In the genomic region with DNA sequence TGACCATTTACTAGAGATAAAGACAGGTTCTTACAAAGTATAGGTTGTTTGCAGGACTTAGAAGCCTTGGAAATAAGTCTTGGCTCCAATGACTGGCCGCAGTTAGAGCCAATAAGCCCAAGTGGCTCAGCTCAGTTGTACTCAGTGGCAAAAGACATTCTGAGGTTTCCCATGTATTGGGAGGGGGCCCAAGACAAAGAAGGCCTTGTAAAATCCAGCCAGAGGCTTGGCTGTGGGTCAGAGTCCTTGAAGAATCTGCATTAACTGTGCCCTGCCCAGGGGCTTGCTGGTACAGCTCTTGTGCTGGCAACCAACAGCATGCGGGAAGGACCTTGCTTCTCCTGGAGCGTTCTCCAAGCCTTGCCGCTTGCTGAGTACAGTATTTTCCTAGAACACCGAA, we compare ENCODE assay signal across 14 mouse cellular contexts.
DNase-seq lines count a peak whose midpoint lies in the region; ATAC-seq and TF ChIP-seq lines count a peak whose summit lies in the region.
"Had no signal": no experiment of that assay in that cellular context is flagged by ENCODE, and none has a peak within 500 bp of the region (broad histone marks: within the 10 kb centered on the region; RNA-seq: fewer than 3 reads in every experiment).

No protein-coding gene starts in this region.

- H3K27ac ChIP-seq in forebrain, embryonic 16.5 days (ENCODE audit: low read length), result no peak overlapping the region
- H3K27ac ChIP-seq in forebrain, embryonic 11.5 days (ENCODE audit: low read depth, low read length), result no peak overlapping the region
- peak overlapping the region; percentile 40; the same call in 1 of the 2 replicates for H3K27ac ChIP-seq in cortical plate, adult 2 months (ENCODE audit: insufficient read depth, low read length)
- H3K27ac ChIP-seq in limb, embryonic 15.5 days, result no peak overlapping the region
- no peak overlapping the region for H3K27ac ChIP-seq in kidney, embryonic 16.5 days (ENCODE audit: low read length)
- H3K27ac ChIP-seq: heart, adult 2 months; stomach, embryonic 15.5 days had no signal

- H3K4me2 ChIP-seq in forebrain, embryonic 16.5 days (ENCODE audit: low read length), result no peak overlapping the region
- H3K4me2 ChIP-seq in forebrain, embryonic 11.5 days (ENCODE audit: low read depth, low read length, severe bottlenecking), result no peak overlapping the region
- no peak overlapping the region for H3K4me2 ChIP-seq in limb, embryonic 15.5 days
- no peak overlapping the region for H3K4me2 ChIP-seq in kidney, embryonic 16.5 days (replicated peaks; ENCODE audit: low read depth, low read length)
- H3K4me2 ChIP-seq: stomach, embryonic 15.5 days had no signal

- H3K9me3 ChIP-seq in forebrain, embryonic 16.5 days (ENCODE audit: control insufficient read depth, low read length), result no peaks in the 10 kb centered on the region
- no peaks in the 10 kb centered on the region for H3K9me3 ChIP-seq in forebrain, embryonic 11.5 days (ENCODE audit: control insufficient read depth, low read length)
- H3K9me3 ChIP-seq in limb, embryonic 15.5 days, result no peaks in the 10 kb centered on the region
- no peaks in the 10 kb centered on the region for H3K9me3 ChIP-seq in kidney, embryonic 16.5 days (ENCODE audit: low read length)
- H3K9me3 ChIP-seq: stomach, embryonic 15.5 days had no signal

- no peaks in the 10 kb centered on the region for H3K27me3 ChIP-seq in forebrain, embryonic 16.5 days (replicated peaks; ENCODE audit: control insufficient read depth, insufficient read depth, low read length)
- no peaks in the 10 kb centered on the region for H3K27me3 ChIP-seq in forebrain, embryonic 11.5 days (ENCODE audit: control insufficient read depth, insufficient read depth, low read length)
- no peaks in the 10 kb centered on the region for H3K27me3 ChIP-seq in limb, embryonic 15.5 days
- no peaks in the 10 kb centered on the region for H3K27me3 ChIP-seq in kidney, embryonic 16.5 days (ENCODE audit: insufficient read depth, low read length)
- H3K27me3 ChIP-seq: Patski; stomach, embryonic 15.5 days had no signal

- peak; percentile 80 for ATAC-seq in forebrain, embryonic 16.5 days
- no peak for ATAC-seq in forebrain, embryonic 11.5 days (replicated peaks; ENCODE audit: low FRiP score)
- ATAC-seq in limb, embryonic 15.5 days (ENCODE audit: insufficient number of reproducible peaks, low FRiP score, low TSS enrichment, low read depth), result 0 out of 2 replicates have a peak, but pooled peaks have one; percentile 48
- ATAC-seq in kidney, embryonic 16.5 days (ENCODE audit: low FRiP score, low TSS enrichment), result no peak
- ATAC-seq: Patski had no signal

- no peak overlapping the region for H3K9ac ChIP-seq in forebrain, embryonic 16.5 days (replicated peaks; ENCODE audit: low read depth, low read length)
- no peak overlapping the region for H3K9ac ChIP-seq in forebrain, embryonic 11.5 days (ENCODE audit: low read length)
- no peak overlapping the region for H3K9ac ChIP-seq in limb, embryonic 15.5 days
- H3K9ac ChIP-seq in kidney, embryonic 16.5 days (replicated peaks; ENCODE audit: low read length), result no peak overlapping the region
- H3K9ac ChIP-seq: stomach, embryonic 15.5 days had no signal

- no peak for DNase-seq in forebrain, embryonic 11.5 days (ENCODE audit: low spot score)
- peak; percentile 56 to 60 for DNase-seq in left cerebral cortex, postnatal 14 days (ENCODE audit: low spot score in 2 of 2)
- DNase-seq in left cerebral cortex, postnatal 36 days (ENCODE audit: low spot score in 2 of 2), result no peak
- no peak for DNase-seq in heart, postnatal 4 days
- DNase-seq: adrenal gland, postnatal 36 days; heart, adult 2 months; kidney, adult 11 months; lung, postnatal 10 days had no signal

- WGBS in forebrain, embryonic 16.5 days, result 91% methylated on average over 5 of the region's 5 CpGs
- 89% methylated on average over 5 of the region's 5 CpGs for WGBS in forebrain, embryonic 11.5 days
- WGBS in limb, embryonic 15.5 days, result 89% methylated on average over 5 of the region's 5 CpGs
- 94% methylated on average over 5 of the region's 5 CpGs for WGBS in kidney, embryonic 16.5 days

- no peaks in the 10 kb centered on the region for H3K36me3 ChIP-seq in forebrain, embryonic 16.5 days (ENCODE audit: control insufficient read depth, insufficient read depth)
- no peaks in the 10 kb centered on the region for H3K36me3 ChIP-seq in forebrain, embryonic 11.5 days (ENCODE audit: control insufficient read depth, insufficient read depth, low read length)
- H3K36me3 ChIP-seq in limb, embryonic 15.5 days, result no peaks in the 10 kb centered on the region
- no peaks in the 10 kb centered on the region for H3K36me3 ChIP-seq in kidney, embryonic 16.5 days (ENCODE audit: insufficient read depth, low read length)
- H3K36me3 ChIP-seq: stomach, embryonic 15.5 days had no signal

- intact Hi-C loops in left cerebral cortex, postnatal 14 days (cut with DNase I), result no loop called here
- intact Hi-C loops in left cerebral cortex, postnatal 36 days (cut with DNase I), result no loop called here

- no peaks in the 10 kb centered on the region for H3K4me1 ChIP-seq in forebrain, embryonic 16.5 days (replicated peaks; ENCODE audit: control insufficient read depth, insufficient read depth, low read length)
- H3K4me1 ChIP-seq in forebrain, embryonic 11.5 days (replicated peaks; ENCODE audit: control insufficient read depth, insufficient read depth, low read length), result no peaks in the 10 kb centered on the region
- H3K4me1 ChIP-seq in cortical plate, adult 2 months (ENCODE audit: control insufficient read depth, insufficient read depth, low read length), result peaks cover 1% of the 10 kb centered on the region; the same call in 1 of the 2 replicates
- no peaks in the 10 kb centered on the region for H3K4me1 ChIP-seq in limb, embryonic 15.5 days
- 0 out of 2 replicates have a peak, but pooled peaks cover 8% of the 10 kb centered on the region for H3K4me1 ChIP-seq in kidney, embryonic 16.5 days (ENCODE audit: insufficient read depth, low read length)
- H3K4me1 ChIP-seq: stomach, embryonic 15.5 days had no signal

- TF ChIP-seq CTCF in cortical plate, adult 2 months (IDR thresholded peaks at IDR 0.05; ENCODE audit: extremely low read depth, insufficient read depth, low read length), result no peak

- H3K4me3 ChIP-seq in forebrain, embryonic 16.5 days (replicated peaks; ENCODE audit: low read length), result no peak overlapping the region
- H3K4me3 ChIP-seq in forebrain, embryonic 11.5 days (ENCODE audit: low read depth, low read length), result no peak overlapping the region
- no peak overlapping the region for H3K4me3 ChIP-seq in cortical plate, adult 2 months (ENCODE audit: insufficient read depth, low read length)
- H3K4me3 ChIP-seq in limb, embryonic 15.5 days, result no peak overlapping the region
- no peak overlapping the region for H3K4me3 ChIP-seq in kidney, embryonic 16.5 days (ENCODE audit: low read length)
- H3K4me3 ChIP-seq: heart, adult 2 months; stomach, embryonic 15.5 days had no signal

- TF ChIP-seq POLR2A in cortical plate, adult 2 months (IDR thresholded peaks at IDR 0.05; ENCODE audit: extremely low read depth, insufficient read depth, low read length), result no peak

Comparison
In these comparisons a context has a peak if more than half of its experiments do, and no peak if none do; other contexts are left out.
1. ATAC-seq: peak in forebrain, embryonic 16.5 days (single experiment) and limb, embryonic 15.5 days (single experiment); none in forebrain, embryonic 11.5 days (single experiment) and kidney, embryonic 16.5 days (single experiment).
2. DNase-seq: peak in left cerebral cortex, postnatal 14 days (2 of 2); none in forebrain, embryonic 11.5 days (single experiment), left cerebral cortex, postnatal 36 days (0 of 2) and heart, postnatal 4 days (single experiment).